Mouse (Mus musculus) lung, postnatal 10 days (tissue): ENCODE results near the gene Prtg.
A peak's percentile ranks its signal among the peaks of the same experiment; 100 is the strongest.

ENCODE experiments used
- DNase-seq: peaks from one replicate; pipeline ENCODE4 v3.0.0; 2021

The Prtg gene

DNA sequence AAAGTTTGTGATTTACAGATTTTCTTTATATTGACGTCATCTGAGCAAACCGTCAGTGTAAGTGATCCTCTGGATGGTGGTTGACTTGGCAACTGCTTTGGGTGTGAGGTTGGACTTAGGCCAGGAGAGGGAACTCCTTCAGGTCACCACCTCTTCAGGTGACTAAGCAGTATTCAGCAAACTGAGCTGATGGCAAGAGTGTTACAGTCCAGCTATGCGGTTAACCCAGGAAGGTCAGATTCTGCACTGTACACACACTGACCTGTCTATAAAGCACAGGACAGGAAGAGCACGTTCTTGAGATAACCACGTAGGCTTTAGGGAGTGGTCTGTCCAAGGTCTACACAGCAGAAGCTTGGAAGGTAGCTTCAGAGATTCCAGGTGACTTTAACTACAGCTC, 3.9 kb downstream of the Prtg start:
- DNase-seq, result no peak

DNA sequence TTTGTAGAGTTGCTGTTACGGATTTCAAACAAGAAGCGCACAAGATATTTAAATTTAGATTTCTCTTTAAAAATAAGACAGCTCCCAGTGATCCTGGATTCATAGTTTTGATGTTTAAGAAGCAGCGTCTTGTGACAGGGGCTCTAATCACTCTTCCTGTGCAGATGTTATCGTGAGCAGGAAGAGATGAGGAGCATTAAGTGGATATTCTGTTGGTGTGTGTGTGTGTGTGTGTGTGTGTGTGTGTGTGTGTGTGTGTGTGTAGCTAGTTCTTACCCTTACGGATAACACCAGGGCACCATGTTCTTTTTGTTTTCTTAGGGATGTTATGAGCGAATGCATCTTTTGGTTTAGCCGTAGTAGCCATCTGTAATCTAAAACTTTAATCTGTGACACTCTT, 5.4 kb downstream of the Prtg start:
- DNase-seq, result no peak

DNA sequence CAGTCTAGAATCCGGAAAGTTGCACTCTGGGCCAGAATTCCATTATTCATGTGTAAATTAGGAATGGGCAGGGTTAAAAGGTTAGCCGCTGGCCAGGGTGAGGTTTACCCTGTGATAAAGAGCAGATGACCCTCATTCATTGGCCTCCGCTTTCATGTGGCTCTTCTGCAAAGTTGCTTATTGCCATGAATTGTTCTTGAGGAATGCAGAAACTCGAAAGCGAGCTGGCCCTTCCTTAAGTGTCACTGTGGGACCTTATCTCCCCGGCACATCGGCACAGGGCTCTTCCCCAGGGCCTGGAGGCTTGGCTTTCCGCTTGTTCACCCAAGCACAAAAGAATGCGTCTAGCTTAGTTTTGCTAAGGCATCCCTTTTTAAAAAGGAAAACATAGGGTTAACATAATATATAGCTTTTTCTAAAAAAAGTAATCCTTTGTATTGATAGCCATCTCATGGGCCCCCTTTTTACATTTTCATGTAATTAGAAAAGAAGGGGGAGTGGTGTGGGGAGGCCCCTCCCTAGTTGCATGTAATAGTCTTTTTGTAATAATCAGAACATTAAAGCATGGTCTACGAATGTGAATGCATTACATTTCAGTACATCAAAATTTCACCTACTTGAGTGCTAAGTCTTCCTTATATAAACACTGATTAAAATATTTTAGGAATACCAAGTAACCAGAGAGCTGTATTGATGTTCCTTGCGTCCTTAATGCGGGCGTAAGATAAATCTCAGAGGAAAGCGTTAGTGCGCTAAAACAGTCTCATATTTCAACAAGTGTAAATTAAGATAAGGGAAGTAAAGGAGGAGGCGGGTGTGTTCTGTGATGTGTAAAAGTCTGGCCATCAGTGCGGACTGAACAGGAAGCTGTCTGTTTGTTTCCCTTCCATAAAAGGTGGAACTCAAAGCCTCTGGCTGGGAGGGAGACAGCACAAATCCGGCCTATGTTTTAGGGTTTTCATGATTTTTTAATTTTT, 6.2 kb downstream of the Prtg start:
- DNase-seq, result peak; percentile 15

DNA sequence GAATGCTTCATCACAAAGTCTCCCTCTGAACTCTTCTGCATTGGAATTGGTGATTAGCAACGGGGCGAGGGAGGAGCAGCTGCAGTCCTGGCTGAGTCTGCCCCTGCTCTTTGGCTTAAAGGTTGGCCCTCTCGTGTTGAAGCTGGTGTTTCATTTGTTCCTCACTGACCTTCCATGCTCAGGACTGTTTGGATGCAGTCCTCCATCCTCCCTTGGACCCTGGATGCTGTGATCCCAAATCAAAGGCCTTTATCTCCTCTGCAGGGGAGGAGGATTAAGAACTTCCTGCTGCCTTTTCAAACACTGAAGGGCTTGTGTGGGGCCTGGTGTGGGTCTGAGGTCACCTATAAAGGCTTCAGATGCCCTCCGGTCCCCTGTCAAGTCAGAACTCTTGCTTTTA, 18.8 kb downstream of the Prtg start:
- DNase-seq, result no peak

DNA sequence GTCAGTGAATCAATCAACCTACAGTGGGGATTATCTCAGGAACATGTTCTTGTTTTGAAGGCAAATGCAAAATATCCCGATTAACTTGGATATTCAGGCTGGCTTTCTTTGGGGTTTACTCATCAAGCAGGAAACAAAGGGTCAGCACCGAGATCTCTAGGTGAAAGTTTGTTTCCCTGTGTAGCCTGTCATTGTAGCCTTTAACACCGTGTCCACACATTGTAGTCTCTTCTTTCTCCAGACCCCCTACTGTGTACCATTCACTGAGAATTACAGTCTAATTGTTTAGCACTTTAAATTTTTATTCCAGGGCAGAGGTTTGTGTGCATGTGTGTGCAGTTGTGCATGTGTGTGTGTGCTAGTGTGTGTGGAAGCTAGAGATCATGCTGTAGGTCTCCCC, 19.3 kb downstream of the Prtg start:
- DNase-seq, result no peak

DNA sequence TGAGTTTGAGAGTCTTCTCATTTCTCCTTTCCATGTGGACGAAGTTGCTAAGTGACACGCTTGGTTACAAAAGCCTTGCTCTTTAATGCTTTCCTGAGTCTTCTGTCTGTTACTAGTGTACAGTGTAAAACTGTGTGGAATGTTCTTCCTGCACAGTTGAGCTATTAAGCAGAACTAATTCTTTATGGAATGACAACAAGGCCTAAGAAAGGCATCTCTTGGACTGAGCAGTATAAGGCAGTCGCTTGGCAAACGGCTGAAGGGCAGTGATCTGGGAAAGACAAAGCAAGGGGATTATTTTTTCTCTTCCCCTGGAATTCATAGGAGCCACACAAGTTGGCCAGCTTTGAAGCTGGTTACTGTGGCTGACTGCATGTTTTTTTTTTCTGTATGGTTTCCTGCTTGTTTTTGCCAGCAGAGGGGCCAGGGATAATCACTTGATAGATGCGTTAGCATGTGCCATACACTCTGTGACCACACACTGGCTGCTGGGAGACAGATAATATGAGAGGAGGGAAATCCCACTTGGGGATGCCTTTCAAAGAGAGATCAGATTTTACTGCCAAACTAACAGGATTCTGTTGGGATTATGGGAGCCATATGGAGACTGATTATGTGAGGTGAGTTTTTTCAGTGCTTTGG, 22.1 kb downstream of the Prtg start:
- no peak for DNase-seq

DNA sequence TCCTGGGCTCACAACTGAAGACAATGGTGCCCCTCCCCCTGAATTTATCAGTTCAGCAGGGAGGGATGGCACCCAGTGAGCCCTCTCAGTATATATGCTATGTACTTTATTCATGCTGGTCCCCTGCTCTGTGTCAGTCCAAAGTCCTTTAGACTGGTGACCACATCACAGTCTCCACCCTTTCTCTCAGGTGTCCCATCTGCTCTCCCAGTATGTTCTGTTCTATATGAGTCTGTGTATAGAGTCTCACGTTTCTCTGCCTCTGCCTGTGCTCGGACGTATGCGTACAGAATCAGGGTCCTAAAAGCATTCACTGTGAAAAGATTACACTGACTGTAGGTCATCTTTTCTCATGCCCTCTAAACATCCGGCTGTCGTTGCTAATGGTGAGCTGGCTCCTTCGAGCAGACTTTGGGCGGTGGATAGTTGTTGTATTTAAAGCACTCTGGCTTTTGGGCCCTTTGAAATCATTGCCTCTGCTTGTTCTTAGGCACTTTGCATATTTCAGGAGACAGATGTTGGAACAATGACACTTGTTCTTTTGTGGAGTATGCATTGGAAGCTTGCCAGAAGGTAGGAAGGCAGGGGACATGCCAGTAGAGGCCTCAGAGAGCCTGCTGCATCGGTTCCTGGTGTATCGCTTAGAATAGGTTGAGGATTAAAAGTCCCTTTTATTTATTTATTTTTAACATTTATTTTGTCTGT, 27.5 kb downstream of the Prtg start:
- DNase-seq, result no peak

DNA sequence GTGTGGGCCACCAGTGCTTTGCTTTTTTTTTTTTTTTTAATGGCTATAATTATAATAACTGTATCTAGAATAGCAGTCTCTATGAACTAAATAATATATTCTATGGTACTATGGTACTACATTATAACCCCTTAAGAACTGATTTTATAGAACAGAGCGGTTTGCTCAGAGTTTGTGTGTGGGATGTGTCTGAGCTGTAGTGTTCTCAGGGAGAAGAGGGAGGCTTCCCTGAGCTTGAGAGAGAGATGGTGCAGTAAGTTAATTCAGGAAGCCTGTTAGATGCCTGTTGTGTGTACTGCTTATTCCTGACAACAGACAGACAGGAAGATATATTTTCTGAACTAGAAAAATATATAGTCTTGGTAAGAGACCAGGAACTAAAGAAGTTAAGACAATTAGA, 28.3 kb downstream of the Prtg start:
- no peak for DNase-seq

DNA sequence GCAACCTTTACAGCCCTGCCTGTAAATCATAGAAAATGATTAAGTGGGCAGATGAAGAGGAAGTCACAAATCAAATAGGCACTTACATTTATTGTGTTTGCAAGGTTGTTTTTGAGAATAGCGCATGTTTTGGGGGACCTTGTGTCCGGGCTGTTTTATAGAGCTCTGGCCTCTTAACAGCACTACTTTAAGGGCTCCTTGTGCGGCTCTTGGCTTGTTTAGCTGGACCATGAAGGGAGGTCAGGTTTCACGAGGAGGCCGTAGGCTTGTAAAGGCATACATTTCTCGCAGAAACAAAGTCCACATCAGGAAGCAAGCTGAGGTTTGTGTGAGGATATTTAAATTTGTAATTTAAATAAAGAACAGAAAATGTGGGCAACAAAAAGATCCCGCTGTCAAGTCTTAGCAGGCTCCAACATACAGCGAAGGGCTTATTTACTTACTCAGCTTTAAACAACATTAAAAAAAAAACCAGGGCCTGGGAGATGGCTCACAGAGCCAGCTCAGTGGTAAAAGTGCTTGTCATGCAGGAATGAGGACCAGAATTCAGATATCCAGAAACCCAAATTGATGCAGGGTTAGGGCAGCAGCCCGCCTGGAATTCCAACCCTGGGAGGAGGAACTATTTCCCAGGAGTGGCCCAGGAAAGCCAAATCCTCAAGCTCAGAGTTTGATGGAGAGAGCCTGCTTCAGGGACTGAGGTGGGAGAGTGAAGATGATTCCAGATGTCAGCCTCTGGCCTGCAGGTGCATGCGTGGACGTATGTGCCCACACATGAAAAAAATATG, 30.2 kb downstream of the Prtg start:
- no peak for DNase-seq

DNA sequence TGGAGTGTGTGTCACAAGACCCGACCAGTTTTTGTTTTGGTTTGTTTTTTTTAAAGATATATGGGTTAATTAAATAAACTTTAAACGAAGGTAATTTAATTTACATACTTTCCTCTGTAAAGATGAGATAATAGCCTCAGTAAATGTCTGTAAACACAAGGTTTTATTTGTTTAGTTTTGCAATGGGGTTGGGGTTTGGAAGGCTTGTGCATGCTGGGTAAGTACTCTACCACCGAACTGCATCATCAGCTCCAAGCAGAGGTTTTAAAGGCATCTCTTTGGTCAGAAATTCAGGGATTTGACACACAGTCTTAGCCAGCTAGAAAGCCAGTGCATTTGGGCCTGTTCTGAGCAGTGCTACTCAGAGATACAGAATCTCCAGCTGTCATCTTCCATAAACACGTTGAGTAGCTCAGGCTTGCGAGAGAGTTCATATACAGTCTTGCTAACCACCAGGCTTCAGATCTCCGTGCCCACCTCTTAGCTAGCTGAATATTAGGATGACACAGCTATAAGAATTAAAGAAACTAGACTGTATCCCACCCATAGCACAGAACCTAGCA, 31.0 kb downstream of the Prtg start:
- DNase-seq, result no peak

DNA sequence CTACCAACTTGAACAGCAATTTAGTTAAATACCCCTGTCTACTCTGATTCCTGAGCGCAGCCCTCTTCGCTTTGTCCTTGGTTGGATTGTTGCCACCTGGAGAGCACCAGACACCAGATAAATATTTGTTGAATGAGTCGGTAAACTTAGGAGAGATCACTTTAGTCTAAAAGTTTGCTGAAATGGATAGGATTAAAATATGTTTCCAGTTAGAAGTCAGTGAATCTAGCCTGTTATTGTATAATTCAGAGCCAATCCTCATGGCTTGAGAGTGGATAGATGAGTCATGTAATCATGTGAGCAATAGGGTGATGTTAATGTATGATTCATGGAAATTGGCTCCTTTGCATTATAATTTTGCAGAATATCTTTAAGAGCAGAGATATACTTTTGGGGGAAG, 31.6 kb downstream of the Prtg start:
- no peak for DNase-seq

DNA sequence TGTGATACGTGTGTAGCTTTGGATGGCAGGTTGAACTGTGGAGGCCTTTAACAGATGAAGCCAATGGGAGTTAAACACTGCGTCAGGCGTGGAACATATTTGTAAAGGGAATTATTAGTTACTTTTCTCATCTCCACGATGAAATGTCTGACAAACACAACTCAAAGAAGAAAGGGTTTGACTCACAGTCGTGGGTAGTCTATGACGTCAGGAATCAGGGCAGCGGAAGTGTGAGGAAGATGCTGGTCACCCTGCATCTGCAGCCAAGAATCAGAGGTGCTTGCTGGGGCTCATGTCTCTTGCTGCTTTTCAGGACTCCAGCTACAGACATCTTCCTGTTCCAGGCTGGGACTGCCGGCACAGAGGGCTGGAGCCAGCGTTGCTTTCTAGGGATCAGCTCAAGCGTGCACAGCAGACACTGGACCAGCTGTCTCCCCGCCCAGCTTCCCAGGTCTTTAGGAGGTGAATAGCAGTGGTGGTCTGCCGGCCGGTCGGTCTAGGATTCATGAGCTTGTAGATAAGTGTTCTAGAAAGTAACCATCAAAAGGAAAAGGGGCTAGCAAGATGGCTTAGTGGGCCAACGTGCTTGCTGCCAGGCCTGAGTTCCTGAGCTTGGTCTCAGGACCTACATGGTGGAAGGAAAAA, 32.8 kb downstream of the Prtg start:
- no peak for DNase-seq

DNA sequence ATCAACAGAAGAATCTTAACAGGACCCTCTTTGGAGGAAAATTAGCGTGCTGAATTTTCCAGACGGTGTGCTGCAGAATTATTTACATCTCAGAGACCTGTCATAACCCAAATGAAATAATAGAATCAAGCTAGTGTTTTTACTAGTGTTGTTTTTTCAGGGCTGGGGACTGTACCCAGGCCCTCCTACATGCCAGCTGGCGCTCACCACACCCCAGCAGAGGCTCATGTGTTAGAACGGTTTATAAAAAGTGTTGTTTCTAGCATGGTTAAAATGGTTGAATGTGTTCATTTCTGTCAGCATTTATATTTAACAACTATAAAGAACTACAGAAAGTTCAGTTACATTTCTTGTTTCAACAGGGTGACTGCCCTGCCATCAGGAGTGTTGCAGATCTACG, 37.8 kb downstream of the Prtg start:
- DNase-seq, result no peak

DNA sequence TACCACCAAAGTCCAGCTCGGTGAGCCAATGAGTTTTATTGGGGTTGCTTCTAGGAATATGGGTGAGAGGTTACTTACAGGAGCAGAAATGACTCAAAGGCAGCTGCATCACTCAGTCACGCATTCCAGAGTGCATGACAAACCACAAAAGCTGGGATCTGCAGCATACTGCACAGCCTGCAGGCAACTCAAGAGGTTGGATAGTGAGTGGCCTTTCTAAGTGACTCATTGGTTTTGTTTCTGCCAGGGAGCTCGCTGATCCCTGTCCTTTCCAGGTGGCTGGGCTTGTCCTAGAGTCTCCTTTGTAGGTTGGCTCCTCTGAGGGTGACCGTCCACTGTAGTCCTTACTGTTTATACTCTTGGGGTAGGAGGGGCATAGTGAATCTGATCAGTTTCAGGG, 39.5 kb downstream of the Prtg start:
- DNase-seq, result no peak

DNA sequence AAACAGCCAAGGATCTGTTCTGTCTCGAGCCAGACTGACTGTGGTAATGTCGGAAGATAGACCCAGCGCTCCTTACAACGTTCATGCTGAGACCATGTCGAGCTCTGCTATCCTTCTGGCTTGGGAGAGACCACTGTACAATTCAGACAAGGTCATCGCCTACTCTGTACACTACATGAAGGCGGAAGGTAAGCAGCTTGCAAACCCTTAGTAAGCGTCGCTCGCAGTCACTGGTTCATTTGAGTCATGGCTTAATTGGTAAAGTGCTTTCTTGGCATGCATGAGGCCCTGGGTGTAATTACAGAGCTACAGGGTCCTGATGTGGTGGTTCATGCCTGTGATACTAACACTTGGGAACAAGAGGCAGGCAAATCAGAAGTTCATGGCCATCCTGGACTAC, 44.9 kb downstream of the Prtg start:
- no peak for DNase-seq

DNA sequence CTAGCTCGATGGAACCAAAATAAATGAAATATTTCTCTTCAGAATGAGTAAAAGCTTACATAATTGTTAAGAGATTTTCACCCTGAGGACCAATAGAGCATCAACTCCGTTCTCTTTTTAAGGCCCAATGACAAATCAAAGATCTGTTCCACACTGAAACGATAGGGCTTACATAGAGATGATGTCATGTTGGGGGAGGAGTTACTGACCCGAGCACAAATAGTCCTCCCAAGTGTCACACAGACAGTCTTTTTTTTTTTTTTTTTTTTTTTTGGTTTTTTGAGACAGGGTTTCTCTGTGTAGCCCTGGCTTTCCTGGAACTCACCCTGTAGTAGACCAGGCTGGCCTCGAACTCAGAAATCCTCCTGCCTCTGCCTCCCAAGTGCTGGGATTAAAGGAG, 45.3 kb downstream of the Prtg start:
- DNase-seq, result no peak

DNA sequence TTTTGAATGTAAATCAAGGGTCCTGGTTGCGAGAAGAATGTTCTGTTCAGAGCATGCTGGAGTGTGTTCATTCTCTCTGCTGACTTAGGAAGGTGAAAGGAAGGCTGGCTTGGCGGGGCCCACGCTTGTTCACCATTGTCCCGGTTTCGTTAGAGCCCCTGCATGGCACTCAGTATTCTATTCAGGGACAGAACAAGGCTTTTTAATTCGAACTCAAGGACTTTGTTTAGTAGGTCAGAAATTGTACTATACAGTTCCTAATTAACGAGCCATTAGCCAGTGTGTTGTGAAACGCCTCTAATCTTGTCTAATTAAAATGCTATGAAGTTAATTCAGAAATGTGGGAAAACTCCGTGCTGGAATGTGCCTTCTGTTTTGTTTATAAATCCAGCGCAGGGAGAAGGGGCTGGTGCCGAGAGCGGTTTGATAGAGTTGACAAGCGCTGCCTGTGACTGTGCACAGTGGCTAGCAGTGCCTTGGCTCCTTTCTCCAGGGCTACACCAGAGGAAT, 47.1 kb downstream of the Prtg start:
- DNase-seq, result peak; percentile 3

DNA sequence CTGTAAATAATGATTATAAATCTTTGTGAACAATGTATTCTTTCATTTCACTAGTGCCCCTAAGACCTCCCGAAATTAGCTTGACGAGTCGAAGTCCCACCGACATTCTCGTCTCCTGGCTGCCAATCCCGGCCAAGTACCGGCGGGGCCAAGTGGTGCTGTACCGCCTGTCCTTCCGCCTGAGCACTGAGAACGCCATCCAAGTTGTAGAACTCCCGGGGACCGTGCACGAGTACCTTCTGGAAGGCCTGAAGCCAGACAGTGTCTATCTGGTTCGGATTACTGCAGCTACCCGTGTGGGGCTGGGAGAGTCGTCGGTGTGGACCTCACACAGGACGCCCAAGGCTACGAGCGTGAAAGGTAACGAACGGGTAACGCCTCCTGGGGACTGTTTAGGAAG, 50.0 kb downstream of the Prtg start:
- DNase-seq, result no peak

DNA sequence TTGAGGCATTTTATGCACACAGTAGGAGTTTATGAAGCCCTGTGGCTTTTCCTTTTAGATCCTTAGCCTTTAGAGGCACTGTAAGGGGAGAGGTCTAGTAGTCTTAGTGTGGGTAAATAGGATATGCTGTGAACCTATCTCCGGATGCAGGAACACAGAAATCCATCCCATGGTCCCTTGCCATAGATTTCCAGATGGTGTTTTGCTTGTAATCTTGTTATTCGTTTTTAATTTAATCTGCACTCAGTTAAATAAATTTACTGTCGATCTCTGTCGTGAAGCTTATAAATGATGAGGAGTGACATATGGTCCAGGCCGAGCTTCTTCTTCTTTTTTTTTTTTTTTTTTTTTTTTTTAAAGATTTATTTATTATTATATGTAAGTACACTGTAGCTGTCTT, 54.1 kb downstream of the Prtg start:
- DNase-seq, result no peak

DNA sequence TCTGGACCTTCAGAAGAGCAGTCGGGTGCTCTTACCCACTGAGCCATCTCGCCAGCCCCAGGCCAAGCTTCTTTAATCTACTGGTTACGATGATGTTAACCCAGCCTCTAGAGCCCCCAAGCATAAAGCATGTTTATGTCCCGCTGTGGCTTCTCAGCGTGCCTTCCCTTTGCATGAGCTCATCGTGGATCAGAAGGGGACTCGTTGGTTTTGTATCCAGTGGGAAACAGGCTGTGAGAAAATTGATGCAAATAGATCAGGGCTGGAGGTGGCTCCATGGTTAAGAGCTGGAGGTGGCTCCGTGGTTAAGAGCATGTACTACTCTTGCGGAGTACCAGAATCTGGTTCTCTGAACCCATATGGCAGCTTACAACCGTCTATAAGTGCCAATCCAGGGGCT, 54.6 kb downstream of the Prtg start:
- DNase-seq, result no peak

DNA sequence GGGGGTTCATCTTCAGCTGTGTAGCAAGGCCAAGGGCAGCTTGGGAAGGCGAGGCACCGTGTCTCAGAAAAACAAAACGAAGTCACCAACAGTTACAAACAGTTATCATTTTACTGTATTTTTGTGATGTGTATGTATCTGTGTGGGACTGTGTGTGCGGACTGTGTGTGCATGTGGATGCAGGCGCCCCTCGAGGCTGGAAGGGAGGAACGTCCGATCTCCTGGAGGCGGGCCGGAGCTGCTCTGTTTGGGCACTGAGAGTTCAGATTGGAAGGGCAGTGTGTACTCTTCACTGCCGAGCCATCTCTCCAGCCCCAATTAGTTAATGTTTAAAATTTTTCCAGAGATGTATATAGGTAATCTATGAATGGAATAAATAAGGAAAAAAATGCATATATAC, 55.5 kb downstream of the Prtg start:
- no peak for DNase-seq

DNA sequence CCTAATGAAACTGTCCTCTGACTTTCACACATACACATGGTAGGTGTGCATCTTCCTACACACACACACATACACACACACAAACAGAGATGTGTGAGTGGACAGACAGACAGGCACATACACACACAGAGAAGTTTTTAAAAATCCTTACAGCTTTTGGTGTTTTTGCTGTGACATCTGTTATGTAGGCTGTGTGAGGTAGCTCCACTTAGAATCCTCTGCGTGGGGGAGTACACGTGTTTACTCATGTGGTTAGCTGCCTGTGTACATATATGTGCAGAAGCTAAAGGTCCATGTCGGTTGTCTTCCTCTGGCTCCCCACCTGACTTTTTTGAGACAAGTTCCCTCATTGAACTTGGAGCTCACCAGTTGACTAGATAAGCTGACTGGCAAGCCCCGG, 56.3 kb downstream of the Prtg start:
- DNase-seq, result no peak
